Mouse (Mus musculus) hindbrain, postnatal 0 days (tissue): ENCODE measurements around the gene Gm21969. TPM values are rescaled to one million over a fixed set of nuclear protein-coding genes. Genes with fewer than 3 reads are reported as not detected.

Source experiments
- ATAC-seq: fragments of 200-750 bp; cut with Nextera tagmentation; 2 replicates; pipeline ENCODE4 v1.8.0; 2017; ENCODE audit warnings: mild to moderate bottlenecking, moderate TSS enrichment, moderate library complexity
- DNase-seq: peaks from one replicate; pipeline ENCODE4 v3.0.0-alpha.2; 2015; ENCODE audit warnings: low spot score
- H3K27ac ChIP-seq: fragments of 300-500 bp; sonication (generic); 2 replicates; pipeline ENCODE4 v1.5.1; 2014; ENCODE audit warnings: mild to moderate bottlenecking
- H3K27me3 ChIP-seq: fragments of 300-500 bp; sonication (generic); 2 replicates; pipeline ENCODE4 v1.6.1; 2014; ENCODE audit warnings: low read length, mixed read lengths; ENCODE audit not compliant: insufficient read depth
- H3K36me3 ChIP-seq: fragments of 300-500 bp; sonication (generic); 2 replicates; pipeline ENCODE4 v1.6.1; 2014; ENCODE audit warnings: low read length, mixed read lengths; ENCODE audit not compliant: insufficient read depth
- H3K4me1 ChIP-seq: fragments of 300-500 bp; sonication (generic); 2 replicates; pipeline ENCODE4 v1.6.1; 2014; ENCODE audit warnings: antibody characterized with exemption, low read length, mixed read lengths; ENCODE audit not compliant: insufficient read depth
- H3K4me2 ChIP-seq: fragments of 300-500 bp; sonication (generic); 2 replicates; pipeline ENCODE4 v1.6.1; 2014; ENCODE audit warnings: low read depth, mild to moderate bottlenecking, low read length, moderate library complexity, mixed read lengths
- H3K4me3 ChIP-seq: fragments of 300-500 bp; sonication (generic); 2 replicates; pipeline ENCODE4 v1.5.1; 2014; ENCODE audit warnings: low read length
- H3K9ac ChIP-seq: fragments of 300-500 bp; sonication (generic); replicated peaks from 2 replicates; pipeline ENCODE4 v1.6.1; 2014; ENCODE audit warnings: mild to moderate bottlenecking, low read length, moderate library complexity, mixed read lengths
- H3K9me3 ChIP-seq: fragments of 300-500 bp; sonication (generic); 2 replicates; pipeline ENCODE4 v1.6.1; 2016; ENCODE audit warnings: low read length, mixed read lengths
- CTCF ChIP-seq: IDR thresholded peaks from 2 replicates; pipeline ENCODE4 v1.5.1; 2016; ENCODE audit warnings: antibody characterized with exemption, control low read depth, low read depth
- WGBS: fragments of 180-500 bp; shearing (Covaris S2); extraction: QIAGEN DNeasy Blood & Tissue Kit; methylation state at CpG from one replicate; pipeline ENCODE4 v1.1.7; 2014; 5-methylcytosine and 5-hydroxymethylcytosine counted together
- polyA plus RNA-seq: library from polyadenylated mRNA; unstranded; fragments of >200 nt; fragmentation: Nextera tagmentation; extraction: Ambion mirVana; gene quantifications from 2 replicates; pipeline ENCODE4 v1.2.1, GENCODE M21; 2015
- total RNA-seq: library from RNA; depleted of rRNA; stranded (reverse); fragments of >200 nt; gene quantifications from 2 replicates; pipeline ENCODE4 v1.2.3, GENCODE M21; 2014

Gm21969 gene
- total and polyA plus RNA-seq, 2 experiments from 2014 or later: not detected

GRCm38 (mm10) chr4:139636373-139636772, 33.4 kb downstream of the Gm21969 start:
- ATAC-seq (no peak), DNase-seq (peak; percentile 78)
- peaks cover 22% of the 10 kb centered on the region; the same call in 1 of the 2 replicates for H3K36me3 ChIP-seq
- no peaks in the 10 kb centered on the region for H3K9me3 ChIP-seq
- no peak overlapping the region for H3K27ac ChIP-seq
- TF ChIP-seq CTCF: peak; percentile 99
- no peak overlapping the region for H3K4me2 ChIP-seq
- no peak overlapping the region for H3K9ac ChIP-seq
- H3K27me3 ChIP-seq: no peaks in the 10 kb centered on the region
- 31% methylated on average over 7 of the region's 7 CpGs for WGBS
- H3K4me3 ChIP-seq: no peak overlapping the region
- H3K4me1 ChIP-seq: 0 out of 2 replicates have a peak, but pooled peaks cover 8% of the 10 kb centered on the region

- TF ChIP-seq CTCF: no peak
Observed at GRCm38 (mm10) chr4:139637847-139638246, 34.9 kb downstream of the Gm21969 start.

GRCm38 (mm10) chr4:139638356-139638755, 35.4 kb downstream of the Gm21969 start:
- H3K4me1 ChIP-seq: 0 out of 2 replicates have a peak, but pooled peaks cover 4% of the 10 kb centered on the region
- WGBS: 95% methylated on average over 16 of the region's 16 CpGs
- peaks cover 32% of the 10 kb centered on the region for H3K36me3 ChIP-seq
- ATAC-seq (no peak), DNase-seq (no peak)
- no peak overlapping the region for H3K4me2 ChIP-seq
- H3K9ac ChIP-seq: no peak overlapping the region
- no peak overlapping the region for H3K27ac ChIP-seq
- H3K4me3 ChIP-seq: no peak overlapping the region
- TF ChIP-seq CTCF: no peak
- H3K27me3 ChIP-seq: 0 out of 2 replicates have a peak, but pooled peaks cover 4% of the 10 kb centered on the region
- no peaks in the 10 kb centered on the region for H3K9me3 ChIP-seq

More at GRCm38 (mm10) chr4:139637847-139638246, 34.9 kb downstream of the Gm21969 start:
- no peak overlapping the region for H3K9ac ChIP-seq
- H3K27ac ChIP-seq: no peak overlapping the region
- H3K4me3 ChIP-seq: no peak overlapping the region
- peaks cover 29% of the 10 kb centered on the region for H3K36me3 ChIP-seq
- H3K9me3 ChIP-seq: no peaks in the 10 kb centered on the region
- DNase-seq: no peak
- no peak for ATAC-seq
- H3K4me1 ChIP-seq: 0 out of 2 replicates have a peak, but pooled peaks cover 4% of the 10 kb centered on the region
- no peak overlapping the region for H3K4me2 ChIP-seq
- 0 out of 2 replicates have a peak, but pooled peaks cover 4% of the 10 kb centered on the region for H3K27me3 ChIP-seq
- WGBS: 91% methylated on average over 9 of the region's 9 CpGs

GRCm38 (mm10) chr4:139639801-139640200, 36.8 kb downstream of the Gm21969 start:
- Histone ChIP-seq H3K36me3 (peaks cover 34% of the 10 kb centered on the region), H3K9ac (no peak overlapping the region), H3K4me3 (no peak overlapping the region), H3K27ac (no peak overlapping the region), H3K4me2 (no peak overlapping the region), H3K27me3 (0 out of 2 replicates have a peak, but pooled peaks cover 4% of the 10 kb centered on the region), H3K4me1 (0 out of 2 replicates have a peak, but pooled peaks cover 4% of the 10 kb centered on the region), H3K9me3 (no peaks in the 10 kb centered on the region)
- WGBS: 41% methylated on average over 12 of the region's 12 CpGs
- ATAC-seq: no peak
- TF ChIP-seq CTCF: no peak
- DNase-seq: no peak

GRCm38 (mm10) chr4:139640333-139640732, 37.3 kb downstream of the Gm21969 start:
- no peak for DNase-seq
- H3K4me1 ChIP-seq: 0 out of 2 replicates have a peak, but pooled peaks cover 4% of the 10 kb centered on the region
- H3K9ac ChIP-seq: no peak overlapping the region
- WGBS: 72% methylated on average over 12 of the region's 12 CpGs
- 0 out of 2 replicates have a peak, but pooled peaks cover 4% of the 10 kb centered on the region for H3K27me3 ChIP-seq
- no peak overlapping the region for H3K4me2 ChIP-seq
- no peak overlapping the region for H3K27ac ChIP-seq
- no peak overlapping the region for H3K4me3 ChIP-seq
- no peak for ATAC-seq
- no peaks in the 10 kb centered on the region for H3K9me3 ChIP-seq
- TF ChIP-seq CTCF: no peak
- peaks cover 37% of the 10 kb centered on the region for H3K36me3 ChIP-seq

- no peak overlapping the region for H3K4me3 ChIP-seq
- 0 out of 2 replicates have a peak, but pooled peaks cover 4% of the 10 kb centered on the region for H3K4me1 ChIP-seq
- no peak overlapping the region for H3K9ac ChIP-seq
- no peaks in the 10 kb centered on the region for H3K9me3 ChIP-seq
- no peak overlapping the region for H3K27ac ChIP-seq
- TF ChIP-seq CTCF: no peak
- 54% methylated on average over 4 of the region's 6 CpGs for WGBS
- ATAC-seq (no peak), DNase-seq (no peak)
- no peak overlapping the region for H3K4me2 ChIP-seq
- H3K27me3 ChIP-seq: 0 out of 2 replicates have a peak, but pooled peaks cover 4% of the 10 kb centered on the region
- H3K36me3 ChIP-seq: peaks cover 33% of the 10 kb centered on the region
Observed at GRCm38 (mm10) chr4:139640775-139641174, 37.8 kb downstream of the Gm21969 start.

GRCm38 (mm10) chr4:139641829-139642425, 38.9 kb downstream of the Gm21969 start:
- WGBS: 17% methylated on average over 30 of the region's 30 CpGs
- H3K4me1 ChIP-seq: 0 out of 2 replicates have a peak, but pooled peaks cover 4% of the 10 kb centered on the region
- ATAC-seq (peak; percentile 33; the same call in 1 of the 2 replicates), DNase-seq (peak; percentile 33)
- peak overlapping the region; percentile 13; the same call in 1 of the 2 replicates for H3K4me3 ChIP-seq
- no peak overlapping the region for H3K9ac ChIP-seq
- no peaks in the 10 kb centered on the region for H3K9me3 ChIP-seq
- no peak for TF ChIP-seq CTCF
- H3K36me3 ChIP-seq: peaks cover 31% of the 10 kb centered on the region
- 0 out of 2 replicates have a peak, but pooled peaks cover 4% of the 10 kb centered on the region for H3K27me3 ChIP-seq
- no peak overlapping the region for H3K27ac ChIP-seq
- peak overlapping the region; percentile 40 for H3K4me2 ChIP-seq
